ENCODE assay signal across 7 mouse cellular contexts in the genomic region with DNA sequence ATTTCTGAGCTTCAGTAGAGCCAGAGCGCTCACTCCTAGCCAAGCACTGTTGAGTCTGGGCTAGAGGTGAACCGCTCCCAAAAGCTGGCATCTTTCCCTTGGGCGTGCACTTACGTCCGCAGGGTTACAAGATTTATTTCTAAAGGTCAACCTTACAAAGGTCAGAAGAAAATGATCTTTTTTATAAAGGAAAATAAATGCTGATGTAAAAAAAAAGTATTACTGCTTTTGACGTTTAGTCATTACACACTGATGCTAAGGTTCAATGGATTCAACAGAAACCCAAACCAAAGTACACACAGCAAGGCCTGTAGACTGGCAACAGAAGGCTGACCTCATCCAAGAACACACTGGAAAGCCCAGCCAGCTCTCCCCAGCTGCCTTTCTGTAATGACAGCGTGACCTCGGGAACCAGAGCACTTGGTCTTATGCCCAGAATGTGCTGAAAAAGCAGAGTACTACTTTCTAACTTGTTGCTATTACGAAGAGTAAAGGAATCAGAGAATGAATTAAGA. TPM values are rescaled to one million over a fixed set of nuclear protein-coding genes. Genes with fewer than 3 reads are reported as not detected.
DNase-seq lines count a peak whose midpoint lies in the region; ATAC-seq and TF ChIP-seq lines count a peak whose summit lies in the region.

No protein-coding gene starts in this region.

- H3K4me3 ChIP-seq in heart, embryonic 15.5 days: no peak overlapping the region
- no peak overlapping the region for H3K4me3 ChIP-seq in midbrain, postnatal 0 days (ENCODE audit: low read depth, low read length)

- H3K27me3 ChIP-seq in heart, embryonic 15.5 days: no peaks in the 10 kb centered on the region
- no peaks in the 10 kb centered on the region for H3K27me3 ChIP-seq in midbrain, postnatal 0 days (ENCODE audit: insufficient read depth, low read length)

- DNase-seq in ovary, adult 18-20 months (ENCODE audit: low spot score): peak; percentile 89
- DNase-seq in ovary, postnatal 10 days (ENCODE audit: low spot score): no peak
- peak; percentile 60 for DNase-seq in cerebellum, adult 9-10 months
- peak; percentile 85 to 97 for DNase-seq in kidney, postnatal 36 days
- DNase-seq in midbrain, postnatal 0 days (ENCODE audit: low spot score): peak; percentile 87

- H3K9me3 ChIP-seq in heart, embryonic 15.5 days (replicated peaks): no peaks in the 10 kb centered on the region
- H3K9me3 ChIP-seq in midbrain, postnatal 0 days (ENCODE audit: low read length): no peaks in the 10 kb centered on the region

- no peak overlapping the region for H3K9ac ChIP-seq in heart, embryonic 15.5 days
- no peak overlapping the region for H3K9ac ChIP-seq in midbrain, postnatal 0 days (replicated peaks; ENCODE audit: low read length, poor library complexity, severe bottlenecking)

- ATAC-seq in heart, embryonic 15.5 days (replicated peaks; ENCODE audit: insufficient number of reproducible peaks, insufficient read depth, low FRiP score, low read depth): peak; percentile 89
- ATAC-seq in midbrain, postnatal 0 days (ENCODE audit: low FRiP score): peak; percentile 54; the same call in 1 of the 2 replicates
- ATAC-seq in inflammation-experienced regulatory T-cells, adult 6 months: no peak

- peaks cover 18% of the 10 kb centered on the region for H3K4me1 ChIP-seq in heart, embryonic 15.5 days (replicated peaks)
- H3K4me1 ChIP-seq in midbrain, postnatal 0 days (ENCODE audit: insufficient read depth, low read length): no peaks in the 10 kb centered on the region

- no peak overlapping the region for H3K4me2 ChIP-seq in heart, embryonic 15.5 days
- no peak overlapping the region for H3K4me2 ChIP-seq in midbrain, postnatal 0 days (ENCODE audit: low read depth, low read length, poor library complexity, severe bottlenecking)

- peak overlapping the region; percentile 84 for H3K27ac ChIP-seq in heart, embryonic 15.5 days
- no peak overlapping the region for H3K27ac ChIP-seq in midbrain, postnatal 0 days (ENCODE audit: low read depth, low read length)

- H3K36me3 ChIP-seq in heart, embryonic 15.5 days: peaks cover 24% of the 10 kb centered on the region
- H3K36me3 ChIP-seq in midbrain, postnatal 0 days (ENCODE audit: insufficient read depth, low read length): peaks cover 19% of the 10 kb centered on the region

- no peak for TF ChIP-seq CTCF in midbrain, postnatal 0 days (IDR thresholded peaks at IDR 0.05)

- 39% methylated on average over 9 of the region's 9 CpGs for WGBS in heart, embryonic 15.5 days
- WGBS in midbrain, postnatal 0 days: 70% methylated on average over 9 of the region's 9 CpGs

RNA-seq across cellular contexts. Expression of a gene that starts 33.4 kb away (rescaled TPM):
- polyA plus RNA-seq in heart, embryonic 15.5 days (2015; fragmentation: Nextera tagmentation; extraction: Ambion mirVana): 386 and 434 TPM in 2 replicates
- total RNA-seq in midbrain, postnatal 0 days (2014; rRNA removed): 43.1 and 62.1 TPM in 2 replicates
- polyA plus RNA-seq in midbrain, postnatal 0 days (2015; fragmentation: Nextera tagmentation; extraction: Ambion mirVana): 77.0 and 80.1 TPM in 2 replicates
- polyA plus RNA-seq in inflammation-experienced regulatory T-cells, adult 6 months (2017; shearing (Covaris generic)): 1 to 10 TPM; 1.4 to 4.7 (median 2.2) TPM

RNA-seq across cellular contexts. Expression of a gene that starts 56.9 kb away (rescaled TPM):
- polyA plus RNA-seq in heart, embryonic 15.5 days (2015; fragmentation: Nextera tagmentation; extraction: Ambion mirVana): 15.1 and 17.7 TPM in 2 replicates
- 60.9 and 63.0 TPM in 2 replicates for total RNA-seq in midbrain, postnatal 0 days (2014; rRNA removed)
- 44.4 and 44.8 TPM in 2 replicates for polyA plus RNA-seq in midbrain, postnatal 0 days (2015; fragmentation: Nextera tagmentation; extraction: Ambion mirVana)
- polyA plus RNA-seq in inflammation-experienced regulatory T-cells, adult 6 months (2017; shearing (Covaris generic)): 10 to 100 TPM; 12.5 to 23.8 (median 19.7) TPM

Comparison
In these comparisons a context has a peak if more than half of its experiments do, and no peak if none do; other contexts are left out.
1. RNA of a gene that starts 33.4 kb away (polyA plus RNA-seq): 386 to 434 TPM in heart, embryonic 15.5 days and 77.0 to 80.1 TPM in midbrain, postnatal 0 days; 1.4 to 4.7 TPM in inflammation-experienced regulatory T-cells, adult 6 months; every median in the first group is over 10 times any median in the second.